Mouse (Mus musculus): ENCODE measurements around the gene Ripor2.

- no peak for TF ChIP-seq CTCF (IDR thresholded peaks at IDR 0.05)
- no peak for TF ChIP-seq POLR2A (IDR thresholded peaks at IDR 0.05; ENCODE audit: insufficient read depth, low read depth, low read length)
These were observed 59.8 kb downstream of the Ripor2 start for GRCm38 (mm10) chr13:24641491-24642430.

All from heart, adult 2 months (tissue).